7 mouse cellular contexts compared by ENCODE assay signal in genomic region chr19:47455001-47455755, GRCm38 (mm10). TPM values are rescaled to one million over a fixed set of nuclear protein-coding genes. Genes with fewer than 3 reads are reported as not detected.
A peak's percentile ranks its signal among the peaks of the same experiment; 100 is the strongest.
DNase-seq lines count a peak whose midpoint lies in the region; ATAC-seq and TF ChIP-seq lines count a peak whose summit lies in the region.

No protein-coding gene starts in this region.

- 60% methylated on average over 15 of the region's 15 CpGs for WGBS in heart, embryonic 12.5 days
- 52% methylated on average over 15 of the region's 15 CpGs for whole genome bisulfite sequencing in liver, embryonic 11.5 days
- 71% methylated on average over 15 of the region's 15 CpGs for WGBS in stomach, postnatal 0 days
- 88% methylated on average over 15 of the region's 15 CpGs for WGBS in forebrain, embryonic 12.5 days

- no peaks in the 10 kb centered on the region for H3K36me3 ChIP-seq in heart, embryonic 12.5 days
- H3K36me3 ChIP-seq in liver, embryonic 11.5 days (ENCODE audit: control insufficient read depth, insufficient read depth, low read length): no peaks in the 10 kb centered on the region
- H3K36me3 ChIP-seq in stomach, postnatal 0 days (ENCODE audit: control insufficient read depth, insufficient read depth, low read length): no peaks in the 10 kb centered on the region
- H3K36me3 ChIP-seq in forebrain, embryonic 12.5 days (replicated peaks): no peaks in the 10 kb centered on the region

- peak; percentile 55 to 63 for DNase-seq in lung, adult 18-20 months
- no peak for DNase-seq in lung, postnatal 25 days (ENCODE audit: low spot score)
- no peak for DNase-seq in liver, embryonic 11.5 days (ENCODE audit: low spot score)
- no peak for DNase-seq in stomach, postnatal 0 days (ENCODE audit: low spot score)
- no peak for DNase-seq in left cerebral cortex, adult 18-20 months (ENCODE audit: low spot score in 2 of 2)

- no peak overlapping the region for H3K4me3 ChIP-seq in heart, embryonic 12.5 days
- no peak overlapping the region for H3K4me3 ChIP-seq in liver, embryonic 11.5 days (ENCODE audit: low read depth, low read length)
- H3K4me3 ChIP-seq in stomach, postnatal 0 days (ENCODE audit: low read depth, low read length): no peak overlapping the region
- H3K4me3 ChIP-seq in forebrain, embryonic 12.5 days (replicated peaks): no peak overlapping the region

- H3K27me3 ChIP-seq in heart, embryonic 12.5 days (replicated peaks): no peaks in the 10 kb centered on the region
- no peaks in the 10 kb centered on the region for H3K27me3 ChIP-seq in liver, embryonic 11.5 days (replicated peaks; ENCODE audit: control insufficient read depth, insufficient read depth, low read length)
- no peaks in the 10 kb centered on the region for H3K27me3 ChIP-seq in stomach, postnatal 0 days (ENCODE audit: control insufficient read depth, insufficient read depth, low read length)
- H3K27me3 ChIP-seq in forebrain, embryonic 12.5 days: no peaks in the 10 kb centered on the region

- H3K4me1 ChIP-seq in heart, embryonic 12.5 days (replicated peaks): peaks cover 97% of the 10 kb centered on the region
- H3K4me1 ChIP-seq in liver, embryonic 11.5 days (replicated peaks; ENCODE audit: control insufficient read depth, insufficient read depth, low read length): peaks cover 55% of the 10 kb centered on the region
- peaks cover 5% of the 10 kb centered on the region for H3K4me1 ChIP-seq in stomach, postnatal 0 days (replicated peaks; ENCODE audit: control insufficient read depth, insufficient read depth)
- peaks cover 53% of the 10 kb centered on the region for H3K4me1 ChIP-seq in forebrain, embryonic 12.5 days

- ATAC-seq in heart, embryonic 12.5 days (ENCODE audit: insufficient number of reproducible peaks, low FRiP score): no peak
- ATAC-seq in liver, embryonic 11.5 days (replicated peaks; ENCODE audit: low FRiP score): peak; percentile 37
- ATAC-seq in stomach, postnatal 0 days (ENCODE audit: low FRiP score, low TSS enrichment): peak; percentile 43
- no peak for ATAC-seq in forebrain, embryonic 12.5 days (ENCODE audit: low FRiP score)

- no peak for TF ChIP-seq EP300 in stomach, postnatal 0 days (optimal IDR thresholded peaks at IDR 0.05)

- H3K9me3 ChIP-seq in heart, embryonic 12.5 days (replicated peaks): no peaks in the 10 kb centered on the region
- H3K9me3 ChIP-seq in liver, embryonic 11.5 days (ENCODE audit: control insufficient read depth, low read length): no peaks in the 10 kb centered on the region
- no peaks in the 10 kb centered on the region for H3K9me3 ChIP-seq in stomach, postnatal 0 days (ENCODE audit: control insufficient read depth, low read length)
- no peaks in the 10 kb centered on the region for H3K9me3 ChIP-seq in forebrain, embryonic 12.5 days

- peak overlapping the region; percentile 96 for H3K27ac ChIP-seq in heart, embryonic 12.5 days (ENCODE audit: poor library complexity, severe bottlenecking)
- peak overlapping the region; percentile 9; the same call in 1 of the 2 replicates for H3K27ac ChIP-seq in liver, embryonic 11.5 days (ENCODE audit: low read depth, low read length)
- no peak overlapping the region; the same call in 1 of the 2 replicates for H3K27ac ChIP-seq in stomach, postnatal 0 days (replicated peaks)
- no peak overlapping the region for H3K27ac ChIP-seq in forebrain, embryonic 12.5 days

- H3K9ac ChIP-seq in heart, embryonic 12.5 days: peak overlapping the region; percentile 58; the same call in 1 of the 2 replicates
- H3K9ac ChIP-seq in liver, embryonic 11.5 days (ENCODE audit: low read depth, low read length): no peak overlapping the region
- H3K9ac ChIP-seq in stomach, postnatal 0 days (ENCODE audit: low read length): no peak overlapping the region
- no peak overlapping the region for H3K9ac ChIP-seq in forebrain, embryonic 12.5 days

- H3K4me2 ChIP-seq in heart, embryonic 12.5 days: peak overlapping the region; percentile 38; the same call in 1 of the 2 replicates
- H3K4me2 ChIP-seq in liver, embryonic 11.5 days: peak overlapping the region; percentile 18; the same call in 1 of the 2 replicates
- H3K4me2 ChIP-seq in stomach, postnatal 0 days (replicated peaks; ENCODE audit: low read depth): no peak overlapping the region
- H3K4me2 ChIP-seq in forebrain, embryonic 12.5 days: no peak overlapping the region

- no peak for TF ChIP-seq CTCF in stomach, postnatal 0 days (IDR thresholded peaks at IDR 0.05; ENCODE audit: low read depth)

RNA-seq across cellular contexts. Expression of gene Sh3pxd2a, which starts 9.0 kb away (rescaled TPM):
- 6.2 TPM in 2 replicates for polyA plus RNA-seq in heart, embryonic 12.5 days (2016; fragmentation: Nextera tagmentation; extraction: Ambion mirVana)
- 2.9 and 3.6 TPM in 2 replicates for polyA plus RNA-seq in liver, embryonic 11.5 days (2014; fragmentation: Nextera tagmentation; extraction: Ambion mirVana)
- 3.7 and 4.3 TPM in 2 replicates for polyA plus RNA-seq in stomach, postnatal 0 days (2015; fragmentation: Nextera tagmentation; extraction: Ambion mirVana)
- 10 to 100 TPM; 31.8 to 32.4 TPM for total RNA-seq in left cerebral cortex, adult 18-20 months (2021)
- 3.7 TPM in 2 replicates for polyA plus RNA-seq in forebrain, embryonic 12.5 days (2016; fragmentation: Nextera tagmentation; extraction: Ambion mirVana)

Comparison
In these comparisons a context has a peak if more than half of its experiments do, and no peak if none do; other contexts are left out.
1. DNase-seq: peak in lung, adult 18-20 months (2 of 2); none in lung, postnatal 25 days (single experiment), liver, embryonic 11.5 days (single experiment), stomach, postnatal 0 days (single experiment) and left cerebral cortex, adult 18-20 months (0 of 2).
2. ATAC-seq: peak in liver, embryonic 11.5 days (single experiment) and stomach, postnatal 0 days (single experiment); none in heart, embryonic 12.5 days (single experiment) and forebrain, embryonic 12.5 days (single experiment).
3. H3K27ac ChIP-seq: peak in heart, embryonic 12.5 days (single experiment) and liver, embryonic 11.5 days (single experiment); none in stomach, postnatal 0 days (single experiment) and forebrain, embryonic 12.5 days (single experiment).
4. H3K4me2 ChIP-seq: peak in heart, embryonic 12.5 days (single experiment) and liver, embryonic 11.5 days (single experiment); none in stomach, postnatal 0 days (single experiment) and forebrain, embryonic 12.5 days (single experiment).